Mouse (Mus musculus): ENCODE results near the gene Kcna5. TPM values are rescaled to one million over a fixed set of nuclear protein-coding genes. Genes with fewer than 3 reads are reported as not detected.

Kcna5 gene
- polyA plus RNA-seq, 1 experiment = not detected

DNA sequence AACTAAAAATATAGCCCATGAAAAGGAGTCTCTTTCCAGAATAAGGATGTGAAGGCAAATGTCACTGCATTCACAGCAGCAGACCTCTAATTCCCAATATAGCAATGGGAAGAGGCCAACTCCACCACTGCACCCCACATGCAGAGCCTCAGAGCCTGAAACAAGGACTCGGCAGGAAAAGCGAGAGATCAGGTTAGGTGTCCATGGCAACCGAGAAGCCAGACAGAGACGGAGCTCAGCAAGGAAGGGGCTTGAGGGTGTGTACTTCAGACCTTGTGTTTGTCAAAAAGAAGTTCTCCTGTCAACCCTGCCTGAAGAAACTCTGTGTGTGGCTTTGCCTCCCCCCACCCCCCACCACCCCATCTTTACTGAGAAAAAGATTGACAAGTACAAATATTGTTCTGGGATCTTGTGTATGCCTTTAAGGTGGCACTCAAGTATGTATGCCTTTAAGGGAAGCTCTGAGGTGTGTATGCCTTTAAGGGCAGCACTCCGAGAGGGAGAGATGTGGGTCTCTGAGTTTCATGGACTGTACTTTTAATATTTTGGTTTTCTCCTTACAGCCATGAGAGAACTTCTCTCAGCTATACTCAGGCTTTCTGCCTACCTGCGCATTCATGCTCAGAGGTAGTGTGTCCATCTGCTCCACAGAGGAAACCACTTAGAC is 37.9 kb downstream of the Kcna5 start:
- H3K36me3 ChIP-seq (ENCODE audit: control insufficient read depth, insufficient read depth) = no peaks in the 10 kb centered on the region
- TF ChIP-seq MYOD1 (IDR thresholded peaks at IDR 0.05; ENCODE audit: control insufficient read depth, insufficient read length, low read depth) = no peak
- TF ChIP-seq FOSL1 (IDR thresholded peaks at IDR 0.05; ENCODE audit: insufficient read depth, low read length, poor library complexity, severe bottlenecking) = no peak
- no peak for TF ChIP-seq CTCF (IDR thresholded peaks at IDR 0.05; ENCODE audit: control insufficient read depth, insufficient read depth, insufficient read length)
- TF ChIP-seq MAX (IDR thresholded peaks at IDR 0.05) = no peak
- no peak overlapping the region for H3ac ChIP-seq (ENCODE audit: control insufficient read depth, insufficient read length, low read depth)
- H3K79me2 ChIP-seq (ENCODE audit: control insufficient read depth, insufficient read depth) = no peaks in the 10 kb centered on the region
- no peak overlapping the region for H3K4me3 ChIP-seq (ENCODE audit: insufficient read depth, poor library complexity, severe bottlenecking)
- no peaks in the 10 kb centered on the region for H3K27me3 ChIP-seq (ENCODE audit: control insufficient read depth, insufficient read depth, insufficient read length)
- no peaks in the 10 kb centered on the region for H3K79me3 ChIP-seq (ENCODE audit: low read depth)

DNA sequence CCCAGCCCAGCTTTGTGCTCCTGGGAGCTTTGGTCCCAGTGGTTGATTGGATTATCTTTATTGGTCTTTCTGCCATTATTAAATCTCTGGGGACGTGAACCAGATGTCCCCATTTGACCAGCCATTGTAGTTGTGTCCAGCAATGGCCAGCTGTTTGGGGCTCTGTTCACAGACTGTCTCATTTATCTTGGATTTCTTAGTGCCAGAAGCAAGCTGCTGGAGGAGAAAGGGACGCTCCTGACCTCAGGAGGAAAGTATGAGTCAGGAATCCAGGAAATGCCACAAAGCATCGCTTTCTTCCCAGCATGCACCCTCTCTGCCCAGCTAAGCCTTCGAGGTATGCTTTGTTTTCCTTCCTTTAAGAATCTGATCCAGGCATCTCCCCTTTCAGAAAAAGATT is 48.1 kb downstream of the Kcna5 start:
- H3K4me3 ChIP-seq (ENCODE audit: insufficient read depth, poor library complexity, severe bottlenecking) = no peak overlapping the region
- H3K79me2 ChIP-seq (ENCODE audit: control insufficient read depth, insufficient read depth) = no peaks in the 10 kb centered on the region

GRCm38 (mm10) chr6:126484887-126485286 is 50.3 kb downstream of the Kcna5 start:
- Histone ChIP-seq H3K4me3 (ENCODE audit: insufficient read depth, poor library complexity, severe bottlenecking) (no peak overlapping the region), H3K79me2 (ENCODE audit: control insufficient read depth, insufficient read depth) (no peaks in the 10 kb centered on the region), H3K36me3 (ENCODE audit: control insufficient read depth, insufficient read depth) (no peaks in the 10 kb centered on the region), H3ac (ENCODE audit: control insufficient read depth, insufficient read length, low read depth) (no peak overlapping the region), H3K79me3 (ENCODE audit: low read depth) (no peaks in the 10 kb centered on the region), H3K27me3 (ENCODE audit: control insufficient read depth, insufficient read depth, insufficient read length) (no peaks in the 10 kb centered on the region)
- TF ChIP-seq MYOD1 (IDR thresholded peaks at IDR 0.05; ENCODE audit: control insufficient read depth, insufficient read length, low read depth) (peak; percentile 22), MYOG (IDR thresholded peaks at IDR 0.05; ENCODE audit: control insufficient read depth, extremely low read depth, insufficient read length) (no peak), FOSL1 (IDR thresholded peaks at IDR 0.05; ENCODE audit: insufficient read depth, low read length, poor library complexity, severe bottlenecking) (no peak), CTCF (IDR thresholded peaks at IDR 0.05; ENCODE audit: control insufficient read depth, insufficient read depth, insufficient read length) (peak; percentile 17)

More for the DNA sequence above, 48.1 kb downstream of the Kcna5 start:
- Histone ChIP-seq H3ac (ENCODE audit: control insufficient read depth, insufficient read length, low read depth) (no peak overlapping the region), H3K79me3 (ENCODE audit: low read depth) (no peaks in the 10 kb centered on the region), H3K36me3 (ENCODE audit: control insufficient read depth, insufficient read depth) (no peaks in the 10 kb centered on the region), H3K27me3 (ENCODE audit: control insufficient read depth, insufficient read depth, insufficient read length) (no peaks in the 10 kb centered on the region)
- TF ChIP-seq CTCF (IDR thresholded peaks at IDR 0.05; ENCODE audit: control insufficient read depth, insufficient read depth, insufficient read length) = no peak
- no peak for TF ChIP-seq CEBPB (IDR thresholded peaks at IDR 0.05; ENCODE audit: low read depth)
- TF ChIP-seq MAX (IDR thresholded peaks at IDR 0.05) = no peak
- no peak for TF ChIP-seq USF1 (IDR thresholded peaks at IDR 0.05; ENCODE audit: low read depth)
- TF ChIP-seq FOSL1 (IDR thresholded peaks at IDR 0.05; ENCODE audit: insufficient read depth, low read length, poor library complexity, severe bottlenecking) = no peak
- TF ChIP-seq MYOD1 (IDR thresholded peaks at IDR 0.05; ENCODE audit: control insufficient read depth, insufficient read length, low read depth) = no peak
- no peak for TF ChIP-seq MYOG (IDR thresholded peaks at IDR 0.05; ENCODE audit: control insufficient read depth, extremely low read depth, insufficient read length)

DNA sequence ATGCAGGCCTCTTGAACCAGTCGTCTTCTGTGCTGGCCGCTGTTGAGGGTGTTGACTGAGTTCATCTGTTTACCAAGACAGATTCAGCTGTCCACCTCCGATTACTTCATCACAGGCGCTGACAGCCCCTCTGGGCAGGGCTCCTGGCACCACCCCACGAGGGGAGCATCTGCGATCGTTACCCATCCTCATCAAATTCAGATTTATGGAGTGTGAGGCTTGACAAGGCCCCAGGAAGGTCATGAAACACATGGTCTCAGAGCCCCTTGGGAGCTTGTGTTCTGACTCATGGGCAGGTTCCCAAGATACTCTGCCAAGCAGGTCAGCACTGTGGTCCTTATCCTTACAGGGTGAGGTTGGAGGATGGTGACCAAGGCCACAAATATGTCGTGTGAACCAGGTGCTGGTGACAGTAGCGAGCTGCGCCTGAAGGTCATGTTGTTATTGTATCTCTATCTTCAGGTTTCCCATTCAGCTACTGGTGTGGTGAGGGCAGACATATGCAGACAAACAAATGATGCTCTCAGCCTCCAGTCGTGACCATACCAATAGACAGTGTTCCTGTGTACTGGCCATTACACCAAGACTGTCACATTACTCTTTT is 51.8 kb downstream of the Kcna5 start:
- Histone ChIP-seq H3ac (ENCODE audit: control insufficient read depth, insufficient read length, low read depth) (no peak overlapping the region), H3K4me3 (ENCODE audit: insufficient read depth, poor library complexity, severe bottlenecking) (no peak overlapping the region), H3K36me3 (ENCODE audit: control insufficient read depth, insufficient read depth) (no peaks in the 10 kb centered on the region), H3K79me2 (ENCODE audit: control insufficient read depth, insufficient read depth) (no peaks in the 10 kb centered on the region), H3K27me3 (ENCODE audit: control insufficient read depth, insufficient read depth, insufficient read length) (no peaks in the 10 kb centered on the region), H3K79me3 (ENCODE audit: low read depth) (no peaks in the 10 kb centered on the region)
- peak; percentile 86 for TF ChIP-seq MYOD1 (IDR thresholded peaks at IDR 0.05; ENCODE audit: control insufficient read depth, insufficient read length, low read depth)
- no peak for TF ChIP-seq MYOG (IDR thresholded peaks at IDR 0.05; ENCODE audit: control insufficient read depth, extremely low read depth, insufficient read length)
- peak; percentile 39 for TF ChIP-seq MAX (IDR thresholded peaks at IDR 0.05)
- peak; percentile 60 for TF ChIP-seq CEBPB (IDR thresholded peaks at IDR 0.05; ENCODE audit: low read depth)
- peak; percentile 16 for TF ChIP-seq FOSL1 (IDR thresholded peaks at IDR 0.05; ENCODE audit: insufficient read depth, low read length, poor library complexity, severe bottlenecking)
- TF ChIP-seq USF1 (IDR thresholded peaks at IDR 0.05; ENCODE audit: low read depth) = no peak

Other genes starting within 250 kb of the Kcna5 start
- gene Kcna1, start 111.0 kb upstream of the Kcna5 start, polyA plus RNA-seq (2012; fragmentation: generic; extraction: Trizol) = not detected
- 0.01 TPM for gene Kcna6, start 205.3 kb upstream of the Kcna5 start, polyA plus RNA-seq (2012; fragmentation: generic; extraction: Trizol)

Measured in C2C12 (cell line).